Mouse (Mus musculus): ENCODE results near the gene Cdh4. TPM values are rescaled to one million over a fixed set of nuclear protein-coding genes. Genes with fewer than 3 reads are reported as not detected.

Cdh4 gene
- polyA plus RNA-seq, 1 experiment from 2014 or later: 50.0 TPM

- H3K4me3 ChIP-seq: no peak overlapping the region
- ATAC-seq (ENCODE audit: low FRiP score, low read depth): no peak
- no peaks in the 10 kb centered on the region for H3K36me3 ChIP-seq
- H3K27me3 ChIP-seq: no peaks in the 10 kb centered on the region
- no peak overlapping the region for H3K9ac ChIP-seq
- peaks cover 19% of the 10 kb centered on the region; the same call in 1 of the 2 replicates for H3K4me1 ChIP-seq (replicated peaks)
- H3K4me2 ChIP-seq: no peak overlapping the region
- no peak overlapping the region for H3K27ac ChIP-seq (replicated peaks)
- 63% methylated on average over 8 of the region's 8 CpGs for WGBS
- no peaks in the 10 kb centered on the region for H3K9me3 ChIP-seq
Measured at GRCm38 (mm10) chr2:179697601-179698000, 255.4 kb downstream of the Cdh4 start.

GRCm38 (mm10) chr2:179698196-179698985 lies 256.2 kb downstream of the Cdh4 start:
- no peaks in the 10 kb centered on the region for H3K9me3 ChIP-seq
- H3K4me3 ChIP-seq: no peak overlapping the region
- WGBS: 49% methylated on average over 12 of the region's 12 CpGs
- no peak overlapping the region for H3K4me2 ChIP-seq
- no peak overlapping the region for H3K27ac ChIP-seq (replicated peaks)
- H3K4me1 ChIP-seq (replicated peaks): peaks cover 19% of the 10 kb centered on the region; the same call in 1 of the 2 replicates
- H3K36me3 ChIP-seq: no peaks in the 10 kb centered on the region
- no peaks in the 10 kb centered on the region for H3K27me3 ChIP-seq
- H3K9ac ChIP-seq: no peak overlapping the region
- ATAC-seq (ENCODE audit: low FRiP score, low read depth): no peak

- Histone ChIP-seq H3K27me3 (no peaks in the 10 kb centered on the region), H3K4me3 (no peak overlapping the region), H3K27ac (replicated peaks) (no peak overlapping the region), H3K36me3 (no peaks in the 10 kb centered on the region), H3K4me1 (replicated peaks) (0 out of 2 replicates have a peak, but pooled peaks cover 4% of the 10 kb centered on the region), H3K9me3 (no peaks in the 10 kb centered on the region), H3K4me2 (no peak overlapping the region), H3K9ac (no peak overlapping the region)
- no peak for ATAC-seq (ENCODE audit: low FRiP score, low read depth)
- 79% methylated on average over 11 of the region's 11 CpGs for WGBS
Measured at GRCm38 (mm10) chr2:179705043-179705442, 262.8 kb downstream of the Cdh4 start.

GRCm38 (mm10) chr2:179705461-179705860 lies 263.2 kb downstream of the Cdh4 start:
- Histone ChIP-seq H3K4me2 (no peak overlapping the region), H3K9me3 (no peaks in the 10 kb centered on the region), H3K27me3 (no peaks in the 10 kb centered on the region), H3K4me1 (replicated peaks) (0 out of 2 replicates have a peak, but pooled peaks cover 4% of the 10 kb centered on the region), H3K36me3 (no peaks in the 10 kb centered on the region), H3K27ac (replicated peaks) (no peak overlapping the region), H3K9ac (no peak overlapping the region), H3K4me3 (no peak overlapping the region)
- ATAC-seq (ENCODE audit: low FRiP score, low read depth): no peak
- 73% methylated on average over 7 of the region's 7 CpGs for WGBS

- Histone ChIP-seq H3K9ac (no peak overlapping the region), H3K27ac (replicated peaks) (no peak overlapping the region), H3K27me3 (no peaks in the 10 kb centered on the region), H3K4me2 (no peak overlapping the region), H3K9me3 (no peaks in the 10 kb centered on the region), H3K4me3 (no peak overlapping the region), H3K36me3 (no peaks in the 10 kb centered on the region), H3K4me1 (replicated peaks) (0 out of 2 replicates have a peak, but pooled peaks cover 4% of the 10 kb centered on the region)
- no peak for ATAC-seq (ENCODE audit: low FRiP score, low read depth)
- WGBS: 79% methylated on average over 3 of the region's 3 CpGs
Measured at GRCm38 (mm10) chr2:179706616-179707015, 264.4 kb downstream of the Cdh4 start.

GRCm38 (mm10) chr2:179709111-179709510 lies 266.9 kb downstream of the Cdh4 start:
- 0 out of 2 replicates have a peak, but pooled peaks cover 4% of the 10 kb centered on the region for H3K4me1 ChIP-seq (replicated peaks)
- H3K9me3 ChIP-seq: no peaks in the 10 kb centered on the region
- H3K4me3 ChIP-seq: no peak overlapping the region
- ATAC-seq (ENCODE audit: low FRiP score, low read depth): no peak
- WGBS: 88% methylated on average over 2 of the region's 2 CpGs
- H3K27ac ChIP-seq (replicated peaks): no peak overlapping the region
- no peaks in the 10 kb centered on the region for H3K27me3 ChIP-seq
- no peak overlapping the region for H3K9ac ChIP-seq
- no peaks in the 10 kb centered on the region for H3K36me3 ChIP-seq
- no peak overlapping the region for H3K4me2 ChIP-seq

GRCm38 (mm10) chr2:179712690-179713089 lies 270.5 kb downstream of the Cdh4 start:
- H3K4me2 ChIP-seq: no peak overlapping the region
- 70% methylated on average over 7 of the region's 7 CpGs for WGBS
- H3K27me3 ChIP-seq: no peaks in the 10 kb centered on the region
- H3K36me3 ChIP-seq: no peaks in the 10 kb centered on the region
- no peak overlapping the region for H3K4me3 ChIP-seq
- no peak overlapping the region for H3K9ac ChIP-seq
- no peak overlapping the region for H3K27ac ChIP-seq (replicated peaks)
- H3K4me1 ChIP-seq (replicated peaks): 0 out of 2 replicates have a peak, but pooled peaks cover 4% of the 10 kb centered on the region
- H3K9me3 ChIP-seq: no peaks in the 10 kb centered on the region
- ATAC-seq (ENCODE audit: low FRiP score, low read depth): no peak

GRCm38 (mm10) chr2:179713326-179713725 lies 271.1 kb downstream of the Cdh4 start:
- Histone ChIP-seq H3K27ac (replicated peaks) (no peak overlapping the region), H3K27me3 (no peaks in the 10 kb centered on the region), H3K36me3 (no peaks in the 10 kb centered on the region), H3K4me1 (replicated peaks) (0 out of 2 replicates have a peak, but pooled peaks cover 4% of the 10 kb centered on the region), H3K9me3 (no peaks in the 10 kb centered on the region), H3K9ac (no peak overlapping the region), H3K4me2 (no peak overlapping the region), H3K4me3 (no peak overlapping the region)
- WGBS: 82% methylated on average over 4 of the region's 4 CpGs
- no peak for ATAC-seq (ENCODE audit: low FRiP score, low read depth)

GRCm38 (mm10) chr2:179714145-179714544 lies 271.9 kb downstream of the Cdh4 start:
- Histone ChIP-seq H3K27ac (replicated peaks) (no peak overlapping the region), H3K9ac (no peak overlapping the region), H3K27me3 (no peaks in the 10 kb centered on the region), H3K4me3 (no peak overlapping the region), H3K36me3 (no peaks in the 10 kb centered on the region), H3K9me3 (no peaks in the 10 kb centered on the region), H3K4me2 (no peak overlapping the region), H3K4me1 (replicated peaks) (0 out of 2 replicates have a peak, but pooled peaks cover 4% of the 10 kb centered on the region)
- no peak for ATAC-seq (ENCODE audit: low FRiP score, low read depth)
- WGBS: 74% methylated on average over 3 of the region's 3 CpGs

- no peaks in the 10 kb centered on the region for H3K9me3 ChIP-seq
- no peaks in the 10 kb centered on the region for H3K36me3 ChIP-seq
- H3K9ac ChIP-seq: no peak overlapping the region
- H3K27me3 ChIP-seq: no peaks in the 10 kb centered on the region
- no peak overlapping the region for H3K4me3 ChIP-seq
- 0 out of 2 replicates have a peak, but pooled peaks cover 4% of the 10 kb centered on the region for H3K4me1 ChIP-seq (replicated peaks)
- H3K27ac ChIP-seq (replicated peaks): no peak overlapping the region
- ATAC-seq (ENCODE audit: low FRiP score, low read depth): no peak
- no peak overlapping the region for H3K4me2 ChIP-seq
- WGBS: 100% methylated on average over 1 of the region's 1 CpGs
Measured at GRCm38 (mm10) chr2:179715375-179715774, 273.1 kb downstream of the Cdh4 start.

- H3K4me2 ChIP-seq: no peak overlapping the region
- no peaks in the 10 kb centered on the region for H3K36me3 ChIP-seq
- H3K9ac ChIP-seq: no peak overlapping the region
- peaks cover 3% of the 10 kb centered on the region; the same call in 1 of the 2 replicates for H3K4me1 ChIP-seq (replicated peaks)
- no peaks in the 10 kb centered on the region for H3K27me3 ChIP-seq
- 21% methylated on average over 3 of the region's 3 CpGs for WGBS
- no peak overlapping the region for H3K4me3 ChIP-seq
- H3K27ac ChIP-seq (replicated peaks): no peak overlapping the region
- ATAC-seq (ENCODE audit: low FRiP score, low read depth): no peak
- H3K9me3 ChIP-seq: no peaks in the 10 kb centered on the region
Measured at GRCm38 (mm10) chr2:179720366-179720765, 278.1 kb downstream of the Cdh4 start.

- H3K4me3 ChIP-seq: no peak overlapping the region
- H3K36me3 ChIP-seq: no peaks in the 10 kb centered on the region
- no peak overlapping the region for H3K9ac ChIP-seq
- no peaks in the 10 kb centered on the region for H3K9me3 ChIP-seq
- no peak overlapping the region for H3K27ac ChIP-seq (replicated peaks)
- ATAC-seq (ENCODE audit: low FRiP score, low read depth): no peak
- no peak overlapping the region for H3K4me2 ChIP-seq
- H3K27me3 ChIP-seq: no peaks in the 10 kb centered on the region
- WGBS: 44% methylated on average over 18 of the region's 18 CpGs
- peaks cover 3% of the 10 kb centered on the region; the same call in 1 of the 2 replicates for H3K4me1 ChIP-seq (replicated peaks)
Measured at GRCm38 (mm10) chr2:179721534-179722516, 279.6 kb downstream of the Cdh4 start.

All from hindbrain, embryonic 15.5 days (tissue).